Mouse (Mus musculus): ENCODE measurements around the gene Prkag3.
A peak's percentile ranks its signal among the peaks of the same experiment; 100 is the strongest.

Gene Prkag3

GRCm38 (mm10) chr1:74748643-74749271 is at the start of gene Prkag3:
Prkag3 (minus strand) TSS chr1:74749221.
- DNase-seq (ENCODE audit: low spot score in 2 of 2): peak in 1 of 2 experiments; percentile 33

DNA sequence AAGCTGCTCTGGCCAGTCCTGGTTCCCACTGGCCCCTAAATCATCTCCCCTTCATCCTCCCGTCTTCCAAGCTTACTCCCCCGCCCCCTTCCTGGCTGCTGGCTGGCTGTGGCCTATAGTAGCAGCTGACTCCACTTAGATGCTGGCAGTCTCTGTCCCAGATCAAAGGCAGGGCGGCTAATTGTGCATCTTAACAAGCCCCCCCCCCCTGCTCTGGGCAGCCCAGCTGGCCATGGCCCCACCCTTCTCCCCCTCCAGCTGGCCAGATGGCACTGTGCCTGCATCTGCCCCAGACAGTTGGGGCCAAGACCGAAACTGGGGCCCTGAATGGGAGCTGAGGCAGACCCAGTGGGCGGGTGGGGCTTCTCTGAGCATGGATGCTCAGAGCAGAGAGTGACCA is 48.4 kb upstream of the Prkag3 start:
- DNase-seq (ENCODE audit: low spot score in 2 of 2): no peak

- no peak for DNase-seq (ENCODE audit: low spot score in 2 of 2)
Observed at GRCm38 (mm10) chr1:74795145-74795529, 46.1 kb upstream of the Prkag3 start.

DNA sequence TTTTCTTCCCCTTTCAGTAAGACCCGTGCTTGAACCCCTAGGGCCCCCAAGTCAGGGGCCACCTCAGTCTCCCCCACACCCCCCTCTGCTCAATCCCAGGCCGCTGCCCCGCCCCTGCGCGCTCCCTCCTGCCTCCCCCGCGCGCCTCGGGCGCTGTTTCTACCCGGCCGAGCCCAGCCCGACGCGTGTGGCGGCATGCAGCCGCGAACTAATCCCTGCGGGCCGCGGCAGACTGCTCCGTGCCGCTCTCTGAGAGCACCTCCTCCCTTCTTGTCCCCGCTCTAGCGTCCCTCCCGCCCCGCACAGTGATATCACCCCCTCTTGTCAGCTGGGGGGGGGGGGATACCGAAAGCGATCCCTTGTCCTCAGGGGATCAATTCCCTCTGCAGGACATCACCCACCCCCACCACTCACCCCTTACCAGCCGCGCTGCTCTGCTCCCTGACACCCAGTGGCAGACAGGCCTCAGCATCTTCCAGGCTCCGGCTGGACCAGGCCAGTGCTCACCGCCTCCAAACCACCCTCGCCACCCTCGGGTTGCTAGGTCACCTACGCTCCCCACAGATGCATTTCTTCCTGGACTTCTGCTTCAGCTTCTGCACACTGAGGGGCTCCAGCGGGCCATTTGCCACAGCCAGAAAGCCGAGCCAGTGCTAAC is 45.6 kb upstream of the Prkag3 start:
- no peak for DNase-seq (ENCODE audit: low spot score in 2 of 2)

DNA sequence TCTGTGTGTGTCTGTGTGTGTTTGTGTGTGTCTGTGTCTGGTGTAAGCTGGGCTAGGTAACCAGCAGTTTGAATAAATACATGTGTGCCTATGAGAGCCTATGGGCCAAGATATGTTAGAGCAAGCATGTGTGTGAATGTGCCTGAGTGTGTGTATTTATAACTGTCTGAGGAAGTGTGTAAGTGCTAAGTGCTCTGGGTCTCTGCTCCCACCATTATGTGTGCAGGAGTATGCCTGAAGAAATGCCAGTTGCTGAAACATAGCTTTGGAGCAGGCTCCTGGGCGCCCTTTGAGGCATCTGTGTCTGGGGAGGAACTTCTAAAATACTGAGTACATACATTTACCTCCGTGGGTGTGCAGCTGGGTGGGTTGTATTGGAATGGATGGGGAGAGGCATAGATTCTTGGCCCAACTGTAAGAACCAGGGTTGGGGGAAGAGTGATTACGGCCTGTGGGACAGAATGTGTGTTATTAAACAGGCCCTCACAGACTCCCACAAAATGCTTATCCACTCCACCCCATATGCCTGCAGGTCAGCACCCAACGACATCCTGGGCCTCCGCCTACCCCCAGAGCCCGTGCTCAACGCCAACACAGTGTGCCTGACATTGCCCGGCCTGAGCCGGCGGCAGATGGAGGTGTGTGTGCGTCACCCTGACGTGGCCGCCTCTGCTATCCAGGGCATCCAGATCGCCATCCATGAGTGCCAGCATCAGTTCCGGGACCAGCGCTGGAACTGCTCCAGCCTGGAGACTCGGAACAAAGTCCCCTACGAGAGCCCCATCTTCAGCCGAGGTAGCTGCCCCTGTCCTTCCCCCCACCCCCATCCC is 44.0 kb upstream of the Prkag3 start:
- DNase-seq (ENCODE audit: low spot score in 2 of 2): no peak

DNA sequence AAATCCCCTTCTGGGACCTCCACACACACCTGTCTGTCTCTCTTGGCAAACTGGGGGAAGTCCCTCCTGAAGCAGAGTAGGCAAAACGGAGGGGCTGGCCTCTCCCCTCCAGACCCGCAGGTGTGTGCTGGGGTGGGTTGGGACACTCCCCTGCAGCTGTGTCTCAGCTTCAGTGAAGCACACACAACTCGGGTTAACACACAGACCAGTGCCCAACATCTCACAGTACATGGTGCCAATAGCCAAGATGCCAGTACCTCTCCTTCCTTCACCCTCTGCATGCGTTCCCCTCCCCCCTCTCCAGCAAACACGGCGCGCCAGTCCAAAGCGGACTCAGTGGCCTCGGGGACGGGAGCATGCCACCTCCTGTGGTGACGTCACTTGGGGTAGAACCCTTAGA is 42.2 kb upstream of the Prkag3 start, which contains the start of gene Wnt10a:
Wnt10a (plus strand) TSS at position 268 of the 400 bp plus-strand sequence.
- DNase-seq (ENCODE audit: low spot score in 2 of 2): no peak

DNA sequence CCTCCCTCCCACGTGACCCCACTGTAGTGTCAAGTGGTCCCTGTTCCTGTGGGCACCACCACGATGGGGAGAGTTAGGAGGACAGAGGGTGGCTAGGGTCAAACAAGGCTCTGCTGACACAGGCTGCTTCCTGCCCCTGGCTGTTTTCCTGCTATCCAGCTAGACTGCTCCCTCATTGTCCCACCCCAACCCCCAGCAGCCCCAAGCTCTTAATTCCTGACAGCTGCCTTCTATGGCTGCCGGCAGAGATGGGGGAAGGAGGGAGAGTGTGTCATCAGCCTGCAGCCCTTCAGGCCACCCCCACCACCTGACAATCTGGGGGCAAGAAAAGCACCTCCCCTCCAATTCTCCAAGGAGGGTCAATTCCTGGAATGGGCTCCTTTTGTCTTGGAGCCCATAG is 41.1 kb upstream of the Prkag3 start:
- no peak for DNase-seq (ENCODE audit: low spot score in 2 of 2)

- DNase-seq (ENCODE audit: low spot score in 2 of 2): no peak
Observed at GRCm38 (mm10) chr1:74788603-74789176, 39.7 kb upstream of the Prkag3 start.

DNA sequence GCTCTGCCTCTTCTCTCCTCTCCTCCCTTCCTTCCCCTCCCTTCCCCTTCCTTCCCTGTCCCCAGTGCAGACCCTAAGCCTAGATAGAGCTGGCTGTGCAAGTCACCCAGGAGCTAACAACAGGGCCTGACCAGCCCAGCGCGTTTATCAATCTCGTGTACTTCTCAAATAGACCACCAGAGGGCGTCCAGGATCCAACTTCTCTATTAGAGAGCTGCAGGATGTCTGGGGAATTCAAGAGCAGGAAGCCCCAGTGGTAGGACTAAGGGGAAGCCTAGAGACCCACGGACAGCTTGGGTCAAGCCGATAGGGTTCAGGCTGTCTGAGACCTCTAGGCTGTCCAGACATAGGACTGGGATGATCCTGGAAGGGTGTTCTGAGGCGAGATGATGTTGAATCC is 38.8 kb upstream of the Prkag3 start:
- peak in 1 of 2 experiments; percentile 93 for DNase-seq (ENCODE audit: low spot score in 2 of 2)

DNA sequence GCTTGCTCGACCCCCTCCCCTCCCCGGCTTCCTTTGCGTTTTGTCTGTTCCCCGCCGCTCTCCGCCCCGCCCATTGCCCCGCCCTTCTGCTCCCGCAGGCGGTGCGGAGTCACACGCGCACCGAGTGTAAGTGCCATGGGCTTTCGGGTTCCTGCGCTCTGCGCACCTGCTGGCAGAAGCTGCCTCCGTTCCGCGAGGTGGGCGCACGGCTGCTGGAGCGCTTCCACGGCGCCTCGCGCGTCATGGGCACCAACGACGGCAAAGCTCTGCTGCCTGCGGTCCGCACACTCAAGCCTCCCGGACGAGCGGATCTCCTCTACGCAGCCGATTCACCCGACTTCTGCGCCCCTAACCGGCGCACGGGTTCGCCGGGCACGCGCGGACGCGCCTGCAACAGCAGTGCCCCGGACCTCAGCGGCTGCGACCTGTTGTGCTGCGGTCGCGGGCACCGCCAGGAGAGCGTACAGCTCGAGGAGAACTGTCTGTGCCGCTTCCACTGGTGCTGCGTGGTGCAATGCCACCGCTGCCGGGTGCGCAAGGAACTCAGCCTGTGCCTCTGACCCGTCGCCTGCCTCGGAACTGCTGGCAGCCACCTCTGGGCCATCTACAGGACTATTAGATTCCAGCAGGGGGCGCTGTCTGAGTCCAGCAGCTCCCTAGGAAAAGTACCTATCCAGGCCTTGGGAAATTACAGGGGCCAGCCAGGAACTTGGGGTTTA is 35.2 kb upstream of the Prkag3 start:
- peak in 1 of 2 experiments; percentile 50 for DNase-seq (ENCODE audit: low spot score in 2 of 2)

DNA sequence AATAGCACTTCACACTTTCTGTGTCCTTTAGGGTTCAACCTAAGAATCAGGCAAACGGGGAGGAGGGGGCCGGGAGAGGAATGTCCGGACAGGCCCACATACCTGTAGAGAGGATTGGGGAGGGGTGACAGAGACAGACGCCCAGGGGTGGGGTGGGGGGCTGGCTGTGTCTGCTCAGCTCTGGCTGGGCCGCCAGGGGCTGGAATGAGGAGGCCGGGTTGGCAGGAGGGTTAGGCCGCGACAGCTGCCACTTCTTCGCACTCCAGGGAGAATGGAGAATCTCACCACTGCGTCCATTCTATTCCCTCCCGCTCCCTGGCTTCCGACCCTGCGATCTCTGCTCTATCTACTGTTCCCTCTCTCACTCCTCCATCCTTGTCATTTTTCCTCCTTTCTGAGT is 34.5 kb upstream of the Prkag3 start:
- DNase-seq (ENCODE audit: low spot score in 2 of 2): no peak

- DNase-seq (ENCODE audit: low spot score in 2 of 2): no peak
Observed at GRCm38 (mm10) chr1:74782045-74782444, 33.0 kb upstream of the Prkag3 start.

DNA sequence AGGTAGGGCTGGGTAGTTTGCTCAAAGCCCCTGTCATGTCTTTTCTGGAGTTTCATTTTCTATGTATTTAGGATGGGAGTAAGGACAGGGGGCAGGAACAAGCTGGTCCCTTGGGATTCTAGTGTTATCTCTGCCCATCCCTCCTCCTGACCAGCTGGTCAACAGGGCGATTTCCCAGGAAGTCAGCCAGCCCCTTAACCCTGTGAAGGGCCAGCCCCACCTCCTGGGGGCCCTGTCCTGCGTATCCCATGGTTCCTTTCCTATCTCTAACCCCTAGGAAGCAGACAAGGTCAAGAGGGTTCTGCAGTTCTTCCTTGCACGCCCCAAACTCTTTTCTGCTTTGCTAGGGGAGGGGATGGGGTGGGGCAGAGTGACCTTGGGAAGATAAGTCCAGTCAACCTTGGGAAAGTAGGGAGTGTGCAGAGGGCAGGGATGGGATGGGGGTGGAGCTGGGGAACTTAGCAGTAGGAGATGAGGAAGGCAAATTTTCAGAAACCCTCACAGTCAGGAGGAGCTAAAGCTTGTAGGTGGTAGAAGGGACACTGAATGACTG is 30.0 kb upstream of the Prkag3 start:
- no peak for DNase-seq (ENCODE audit: low spot score in 2 of 2)

- no peak for DNase-seq (ENCODE audit: low spot score in 2 of 2)
Observed at GRCm38 (mm10) chr1:74775816-74776215, 26.8 kb upstream of the Prkag3 start.

GRCm38 (mm10) chr1:74774062-74774461 is 25.0 kb upstream of the Prkag3 start:
- no peak for DNase-seq (ENCODE audit: low spot score in 2 of 2)

DNA sequence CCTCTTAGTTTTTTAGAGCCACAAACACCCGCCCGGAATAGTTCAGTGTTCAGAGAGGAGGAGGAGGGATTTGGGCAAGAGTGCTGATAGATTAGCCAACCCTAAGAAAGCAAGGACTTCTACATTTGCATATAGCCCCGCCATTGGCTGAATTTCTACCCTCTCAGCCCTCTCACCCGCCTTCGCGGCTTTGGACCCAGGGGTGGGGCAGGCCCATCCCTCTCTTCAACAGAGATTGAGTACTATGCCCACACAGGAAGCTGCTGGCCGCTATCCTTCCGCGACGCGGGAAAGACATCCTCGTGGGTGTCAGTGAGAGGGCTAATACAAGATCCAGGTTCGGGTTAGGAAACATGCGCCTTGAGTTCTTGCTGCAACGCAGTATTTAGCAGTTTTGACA is 24.1 kb upstream of the Prkag3 start:
- peak in 1 of 2 experiments; percentile 48 for DNase-seq (ENCODE audit: low spot score in 2 of 2)

DNA sequence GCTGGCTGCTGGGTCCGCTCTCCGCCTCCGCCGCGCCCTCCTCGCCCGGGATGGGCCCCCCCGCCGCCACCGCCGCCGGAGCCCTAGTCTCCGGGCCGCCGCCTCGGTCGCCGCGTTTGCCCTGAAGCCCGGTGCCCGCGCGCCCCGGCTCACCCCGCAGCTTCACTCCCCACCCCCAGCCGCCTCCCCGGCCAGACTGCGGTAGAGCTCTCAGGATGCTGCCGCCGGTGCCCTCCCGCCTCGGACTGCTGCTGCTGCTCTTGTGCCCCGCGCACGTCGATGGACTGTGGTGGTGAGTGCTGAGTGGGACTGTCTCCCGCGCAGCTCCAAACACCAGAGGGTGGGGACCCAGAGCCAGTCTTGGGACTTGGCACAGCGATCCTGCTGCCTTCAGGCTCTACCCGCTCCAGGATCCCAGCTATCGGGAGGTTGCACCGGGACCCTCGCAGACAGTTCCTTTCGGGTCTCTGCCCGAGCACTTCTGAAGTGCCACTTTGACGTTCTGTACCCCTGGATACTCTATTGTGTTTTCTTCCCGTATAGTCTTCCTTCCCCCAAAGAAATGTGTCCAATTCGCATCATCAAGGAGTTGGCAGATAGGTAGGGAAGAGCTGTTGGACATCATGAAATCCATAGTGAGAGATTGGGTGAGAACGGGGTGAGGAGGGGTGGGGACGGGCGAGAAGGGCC is 23.1 kb upstream of the Prkag3 start:
- no peak for DNase-seq (ENCODE audit: low spot score in 2 of 2)

DNA sequence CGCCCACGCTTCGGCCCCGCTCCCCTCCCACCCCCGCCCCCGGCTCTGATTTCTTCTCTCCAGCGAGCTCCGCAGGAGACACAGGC is 22.7 kb upstream of the Prkag3 start, which contains the start of gene Wnt6:
Wnt6 (plus strand) TSS at position 48 of the 86 bp plus-strand sequence.
- no peak for DNase-seq (ENCODE audit: low spot score in 2 of 2)

GRCm38 (mm10) chr1:74771467-74771844 is 22.4 kb upstream of the Prkag3 start:
- DNase-seq (ENCODE audit: low spot score in 2 of 2): no peak

DNA sequence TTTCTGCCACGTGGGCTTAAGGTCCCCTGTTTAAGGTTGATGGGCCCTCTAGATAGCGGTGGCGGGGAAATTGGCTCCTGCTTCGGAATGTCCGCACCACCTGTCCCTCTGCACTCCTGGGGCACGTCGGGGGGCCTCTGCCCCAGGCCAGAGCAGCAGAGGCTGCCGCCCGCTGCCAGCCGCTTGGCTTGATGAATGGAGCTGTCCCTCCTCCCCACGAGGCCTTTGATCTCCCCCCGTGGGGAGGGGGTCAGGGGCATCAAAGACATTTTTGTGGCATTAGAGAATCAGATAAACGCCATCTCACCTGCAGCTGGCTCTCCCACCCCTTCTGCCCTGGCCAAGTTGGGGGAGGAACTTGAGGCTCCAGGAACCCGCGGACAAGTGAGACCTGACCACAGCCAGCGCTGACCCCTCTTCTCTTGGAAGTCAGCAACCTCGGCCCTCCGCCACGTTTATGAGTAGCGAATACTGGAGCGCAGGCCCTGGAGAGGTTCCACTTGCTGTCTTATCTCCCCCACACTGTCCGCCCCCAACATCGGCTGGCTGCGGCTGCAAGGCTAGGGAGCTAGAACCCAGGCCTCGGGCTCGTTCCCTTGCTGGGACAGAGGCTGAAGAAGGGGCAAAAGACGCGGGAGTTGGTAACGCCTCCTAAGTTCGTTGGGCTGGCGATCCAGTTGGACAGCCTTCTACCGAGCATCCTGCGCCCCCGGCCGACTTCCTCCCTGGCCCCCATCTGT is 21.9 kb upstream of the Prkag3 start:
- DNase-seq (ENCODE audit: low spot score in 2 of 2): no peak

- peak in 1 of 2 experiments; percentile 73 for DNase-seq (ENCODE audit: low spot score in 2 of 2)
Observed at GRCm38 (mm10) chr1:74763081-74763480, 14.1 kb upstream of the Prkag3 start.

All from left cerebral cortex, adult 9 months (tissue).